Comparison of ENCODE assay signal across 8 mouse cellular contexts in the genomic region with DNA sequence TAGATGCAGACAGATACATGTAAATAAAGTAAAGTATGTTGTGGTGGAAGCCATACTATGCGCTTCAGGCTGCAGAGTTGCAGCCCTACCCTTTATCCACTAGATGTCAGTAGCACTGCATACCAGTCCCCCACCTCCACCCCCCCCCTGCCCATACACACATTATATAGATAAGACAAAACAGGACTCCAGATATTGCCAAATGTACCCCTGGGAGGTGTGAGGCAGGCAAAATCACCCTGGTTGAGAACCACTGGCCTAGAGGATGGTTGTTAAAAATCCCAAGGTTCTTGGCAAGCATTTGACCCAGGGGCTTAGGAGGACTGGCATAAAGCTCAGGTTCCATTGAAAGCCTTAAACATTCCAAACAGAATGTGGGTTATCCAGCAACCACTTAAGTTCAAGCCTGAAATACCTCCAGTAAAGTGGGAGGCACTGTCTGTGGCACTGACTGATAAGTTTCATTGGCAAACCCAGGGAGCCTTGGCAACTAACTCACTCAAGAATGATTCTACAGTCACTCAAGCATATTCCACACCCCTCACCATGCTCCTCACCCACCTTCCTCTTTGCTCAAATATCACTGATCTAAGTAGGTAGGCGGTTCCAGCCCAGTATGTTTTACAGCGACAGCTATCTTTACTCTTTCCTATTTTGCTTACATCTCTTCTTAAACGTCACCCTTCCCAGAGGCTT. TPM values are rescaled to one million over a fixed set of nuclear protein-coding genes. Genes with fewer than 3 reads are reported as not detected.
DNase-seq lines count a peak whose midpoint lies in the region; ATAC-seq and TF ChIP-seq lines count a peak whose summit lies in the region.

No protein-coding gene starts in this region.

- H3K9me3 ChIP-seq in forebrain, postnatal 0 days (ENCODE audit: low read length), result no peaks in the 10 kb centered on the region
- H3K9me3 ChIP-seq in intestine, postnatal 0 days (ENCODE audit: control insufficient read depth), result no peaks in the 10 kb centered on the region
- H3K9me3 ChIP-seq in lung, embryonic 16.5 days (ENCODE audit: control insufficient read depth, low read length), result no peaks in the 10 kb centered on the region

- no peak for DNase-seq in left cerebral cortex, adult 2 months (ENCODE audit: extremely low spot score in 1 of 2, low spot score in 2 of 2)
- no peak for DNase-seq in left cerebral cortex, postnatal 36 days (ENCODE audit: low spot score in 2 of 2)
- peak; percentile 46 to 52 for DNase-seq in cerebellum, adult 2 months
- peak; percentile 72 for DNase-seq in forebrain, postnatal 0 days
- no peak for DNase-seq in adrenal gland, postnatal 36 days

- intact Hi-C loops in left cerebral cortex, adult 2 months (cut with DNase I), result loop anchor here (1.0 to 2.0 kb wide), 3 partner anchors 40 to 145 kb away; a partner anchor contains a TSS
- intact Hi-C loops in left cerebral cortex, postnatal 36 days (cut with DNase I), result loop anchor here (1.0 to 2.0 kb wide), 2 partner anchors 83 to 146 kb away; no protein-coding TSS in a partner anchor

- H3K9ac ChIP-seq in forebrain, postnatal 0 days, result peak overlapping the region; percentile 91; the same call in 1 of the 2 replicates
- peak overlapping the region; percentile 61 for H3K9ac ChIP-seq in intestine, postnatal 0 days (ENCODE audit: low read depth, low read length)
- H3K9ac ChIP-seq in lung, embryonic 16.5 days (ENCODE audit: low read length), result peak overlapping the region; percentile 87

- TF ChIP-seq CTCF in left cerebral cortex, adult 2 months (IDR thresholded peaks at IDR 0.05), result peak; percentile 92
- peak; percentile 95 for TF ChIP-seq CTCF in cerebellum, adult 2 months (IDR thresholded peaks at IDR 0.05; ENCODE audit: borderline replicate concordance, insufficient read depth, low read depth, low read length)
- peak; percentile 91 for TF ChIP-seq CTCF in forebrain, postnatal 0 days (IDR thresholded peaks at IDR 0.05; ENCODE audit: low read depth)
- TF ChIP-seq CTCF in intestine, postnatal 0 days (IDR thresholded peaks at IDR 0.05; ENCODE audit: low read depth), result peak; percentile 96
- no peak for TF ChIP-seq CTCF in olfactory bulb, adult 2 months (IDR thresholded peaks at IDR 0.05; ENCODE audit: insufficient read depth, low read depth, low read length)

- H3K4me1 ChIP-seq in cerebellum, adult 2 months (ENCODE audit: control insufficient read depth, insufficient read depth, low read length), result peaks cover 11% of the 10 kb centered on the region
- H3K4me1 ChIP-seq in forebrain, postnatal 0 days (ENCODE audit: insufficient read depth), result no peaks in the 10 kb centered on the region
- no peaks in the 10 kb centered on the region for H3K4me1 ChIP-seq in intestine, postnatal 0 days (replicated peaks; ENCODE audit: control insufficient read depth, insufficient read depth, low read length)
- peaks cover 16% of the 10 kb centered on the region for H3K4me1 ChIP-seq in lung, embryonic 16.5 days (replicated peaks; ENCODE audit: control insufficient read depth, insufficient read depth, low read length)
- peaks cover 3% of the 10 kb centered on the region; the same call in 1 of the 2 replicates for H3K4me1 ChIP-seq in olfactory bulb, adult 2 months (ENCODE audit: control insufficient read depth, insufficient read depth, low read length)

- no peak for TF ChIP-seq POLR2A in cerebellum, adult 2 months (IDR thresholded peaks at IDR 0.05; ENCODE audit: borderline replicate concordance, insufficient read depth, low read length)
- TF ChIP-seq POLR2A in olfactory bulb, adult 2 months (IDR thresholded peaks at IDR 0.05; ENCODE audit: insufficient read depth, low read depth, low read length), result no peak

- peak overlapping the region; percentile 95 for H3K27ac ChIP-seq in left cerebral cortex, adult 2 months
- H3K27ac ChIP-seq in cerebellum, adult 2 months (ENCODE audit: insufficient read depth, low read length), result no peak overlapping the region
- peak overlapping the region; percentile 88; the same call in 1 of the 2 replicates for H3K27ac ChIP-seq in forebrain, postnatal 0 days (ENCODE audit: low read depth, low read length)
- H3K27ac ChIP-seq in intestine, postnatal 0 days (ENCODE audit: low read depth, low read length), result peak overlapping the region; percentile 30; the same call in 1 of the 2 replicates
- H3K27ac ChIP-seq in lung, embryonic 16.5 days (ENCODE audit: low read length), result peak overlapping the region; percentile 83
- H3K27ac ChIP-seq in olfactory bulb, adult 2 months (ENCODE audit: insufficient read depth, low read depth, low read length), result no peak overlapping the region

- H3K27me3 ChIP-seq in cerebellum, adult 2 months (ENCODE audit: control insufficient read depth, insufficient read depth, low read length), result no peaks in the 10 kb centered on the region
- H3K27me3 ChIP-seq in forebrain, postnatal 0 days (ENCODE audit: insufficient read depth, low read length), result no peaks in the 10 kb centered on the region
- no peaks in the 10 kb centered on the region for H3K27me3 ChIP-seq in intestine, postnatal 0 days (replicated peaks; ENCODE audit: control insufficient read depth, insufficient read depth, low read length)
- H3K27me3 ChIP-seq in lung, embryonic 16.5 days (ENCODE audit: control insufficient read depth, insufficient read depth, low read depth, low read length), result no peaks in the 10 kb centered on the region

- WGBS in cerebellum, adult 2 months, result 3% methylated on average over 4 of the region's 4 CpGs
- WGBS in forebrain, postnatal 0 days, result 11% methylated on average over 4 of the region's 4 CpGs
- WGBS in intestine, postnatal 0 days, result 7% methylated on average over 4 of the region's 4 CpGs
- 6% methylated on average over 4 of the region's 4 CpGs for WGBS in lung, embryonic 16.5 days
- WGBS in olfactory bulb, adult 2 months, result 6% methylated on average over 4 of the region's 4 CpGs

- 0 out of 2 replicates have a peak, but pooled peaks have one; percentile 23 for ATAC-seq in forebrain, postnatal 0 days
- no peak for ATAC-seq in intestine, postnatal 0 days
- ATAC-seq in lung, embryonic 16.5 days (ENCODE audit: low read depth), result peak; percentile 22; the same call in 1 of the 2 replicates

- peak overlapping the region; percentile 83 for H3K4me2 ChIP-seq in forebrain, postnatal 0 days (ENCODE audit: low read depth)
- H3K4me2 ChIP-seq in intestine, postnatal 0 days (replicated peaks; ENCODE audit: low read depth), result peak overlapping the region; percentile 86
- H3K4me2 ChIP-seq in lung, embryonic 16.5 days (ENCODE audit: low read depth, low read length), result peak overlapping the region; percentile 88

- H3K36me3 ChIP-seq in forebrain, postnatal 0 days (ENCODE audit: insufficient read depth), result peaks cover 8% of the 10 kb centered on the region
- peaks cover 15% of the 10 kb centered on the region; the same call in 1 of the 2 replicates for H3K36me3 ChIP-seq in intestine, postnatal 0 days (ENCODE audit: control insufficient read depth, insufficient read depth)
- H3K36me3 ChIP-seq in lung, embryonic 16.5 days (ENCODE audit: control insufficient read depth, insufficient read depth, low read length), result 0 out of 2 replicates have a peak, but pooled peaks cover 6% of the 10 kb centered on the region

- H3K4me3 ChIP-seq in left cerebral cortex, adult 2 months, result peak overlapping the region; percentile 93
- H3K4me3 ChIP-seq in cerebellum, adult 2 months (replicated peaks; ENCODE audit: insufficient read depth, low read depth, low read length), result peak overlapping the region; percentile 90
- peak overlapping the region; percentile 91 for H3K4me3 ChIP-seq in forebrain, postnatal 0 days (ENCODE audit: low read depth, low read length)
- H3K4me3 ChIP-seq in intestine, postnatal 0 days (ENCODE audit: low read depth, low read length), result peak overlapping the region; percentile 67
- H3K4me3 ChIP-seq in lung, embryonic 16.5 days (ENCODE audit: low read length), result peak overlapping the region; percentile 97
- H3K4me3 ChIP-seq in olfactory bulb, adult 2 months (ENCODE audit: insufficient read depth, low read depth, low read length), result peak overlapping the region; percentile 36

RNA-seq across cellular contexts. Expression of a gene that starts 1.2 kb away (rescaled TPM):
- 100 to 1,000 TPM; 230 to 236 TPM for total RNA-seq in left cerebral cortex, adult 2 months (2021)
- 100 to 1,000 TPM; 155 to 294 TPM for total RNA-seq in left cerebral cortex, postnatal 36 days (2021)
- polyA plus RNA-seq in cerebellum, adult 2 months (2012; rRNA removed), result 279 and 287 TPM in 2 replicates
- total RNA-seq in forebrain, postnatal 0 days (2014; rRNA removed), result 74.2 and 86.2 TPM in 2 replicates
- polyA plus RNA-seq in forebrain, postnatal 0 days (2015; fragmentation: Nextera tagmentation; extraction: Ambion mirVana), result 76.0 and 80.5 TPM in 2 replicates
- 21.6 and 26.8 TPM in 2 replicates for polyA plus RNA-seq in intestine, postnatal 0 days (2015; fragmentation: Nextera tagmentation; extraction: Ambion mirVana)
- polyA plus RNA-seq in lung, embryonic 16.5 days (2015; fragmentation: Nextera tagmentation; extraction: Ambion mirVana), result 101 and 108 TPM in 2 replicates
- not detected in 2 replicates for polyA plus RNA-seq in olfactory bulb, adult 2 months (2012; ENCODE audit: insufficient read depth, insufficient read length, low replicate concordance, missing spikeins)
- total RNA-seq in adrenal gland, postnatal 36 days (2021), result 100 to 1,000 TPM in 1 of 2 experiments, 10 to 100 TPM in 1; 81.2 to 102 TPM

RNA-seq across cellular contexts. Expression of a gene that starts 28.1 kb away (rescaled TPM):
- 100 to 1,000 TPM in 1 of 2 experiments, 10 to 100 TPM in 1; 99.6 to 110 TPM for total RNA-seq in left cerebral cortex, adult 2 months (2021)
- total RNA-seq in left cerebral cortex, postnatal 36 days (2021), result 100 to 1,000 TPM in 1 of 2 experiments, 10 to 100 TPM in 1; 64.3 to 120 TPM
- 117 and 127 TPM in 2 replicates for polyA plus RNA-seq in cerebellum, adult 2 months (2012; rRNA removed)
- 75.0 and 114 TPM in 2 replicates for total RNA-seq in forebrain, postnatal 0 days (2014; rRNA removed)
- polyA plus RNA-seq in forebrain, postnatal 0 days (2015; fragmentation: Nextera tagmentation; extraction: Ambion mirVana), result 44.8 and 64.3 TPM in 2 replicates
- polyA plus RNA-seq in intestine, postnatal 0 days (2015; fragmentation: Nextera tagmentation; extraction: Ambion mirVana), result 18.3 and 21.9 TPM in 2 replicates
- polyA plus RNA-seq in lung, embryonic 16.5 days (2015; fragmentation: Nextera tagmentation; extraction: Ambion mirVana), result 92.9 and 100 TPM in 2 replicates
- polyA plus RNA-seq in olfactory bulb, adult 2 months (2012; ENCODE audit: insufficient read depth, insufficient read length, low replicate concordance, missing spikeins), result 141 TPM in 1 of 2 replicates, not detected in the other
- 10 to 100 TPM; 55.1 to 77.5 TPM for total RNA-seq in adrenal gland, postnatal 36 days (2021)

RNA-seq across cellular contexts. Expression of a gene that starts 40.1 kb away (rescaled TPM):
- total RNA-seq in left cerebral cortex, adult 2 months (2021), result 10 to 100 TPM; 45.9 to 48.4 TPM
- total RNA-seq in left cerebral cortex, postnatal 36 days (2021), result 10 to 100 TPM; 52.3 to 53.2 TPM
- 48.5 and 51.2 TPM in 2 replicates for polyA plus RNA-seq in cerebellum, adult 2 months (2012; rRNA removed)
- 38.2 and 55.4 TPM in 2 replicates for total RNA-seq in forebrain, postnatal 0 days (2014; rRNA removed)
- 35.4 and 42.0 TPM in 2 replicates for polyA plus RNA-seq in forebrain, postnatal 0 days (2015; fragmentation: Nextera tagmentation; extraction: Ambion mirVana)
- 9.5 and 10.0 TPM in 2 replicates for polyA plus RNA-seq in intestine, postnatal 0 days (2015; fragmentation: Nextera tagmentation; extraction: Ambion mirVana)
- 22.6 and 27.0 TPM in 2 replicates for polyA plus RNA-seq in lung, embryonic 16.5 days (2015; fragmentation: Nextera tagmentation; extraction: Ambion mirVana)
- not detected in 2 replicates for polyA plus RNA-seq in olfactory bulb, adult 2 months (2012; ENCODE audit: insufficient read depth, insufficient read length, low replicate concordance, missing spikeins)
- total RNA-seq in adrenal gland, postnatal 36 days (2021), result 10 to 100 TPM; 48.5 to 49.9 TPM

RNA-seq across cellular contexts. Expression of a gene that starts 54.2 kb away (rescaled TPM):
- 1 to 10 TPM; 3.8 to 5.2 TPM for total RNA-seq in left cerebral cortex, adult 2 months (2021)
- total RNA-seq in left cerebral cortex, postnatal 36 days (2021), result 1 to 10 TPM; 2.6 to 3.4 TPM
- 0.92 and 1.2 TPM in 2 replicates for polyA plus RNA-seq in cerebellum, adult 2 months (2012; rRNA removed)
- 0.52 and 0.62 TPM in 2 replicates for total RNA-seq in forebrain, postnatal 0 days (2014; rRNA removed)
- 0.20 and 0.54 TPM in 2 replicates for polyA plus RNA-seq in forebrain, postnatal 0 days (2015; fragmentation: Nextera tagmentation; extraction: Ambion mirVana)
- 1.1 TPM in 2 replicates for polyA plus RNA-seq in intestine, postnatal 0 days (2015; fragmentation: Nextera tagmentation; extraction: Ambion mirVana)
- polyA plus RNA-seq in lung, embryonic 16.5 days (2015; fragmentation: Nextera tagmentation; extraction: Ambion mirVana), result 1.7 and 4.0 TPM in 2 replicates
- 242 TPM in 1 of 2 replicates, not detected in the other for polyA plus RNA-seq in olfactory bulb, adult 2 months (2012; ENCODE audit: insufficient read depth, insufficient read length, low replicate concordance, missing spikeins)
- 1 to 10 TPM; 1.2 to 1.8 TPM for total RNA-seq in adrenal gland, postnatal 36 days (2021)

Comparison
In these comparisons a context has a peak if more than half of its experiments do, and no peak if none do; other contexts are left out.
1. DNase-seq: peak in cerebellum, adult 2 months (2 of 2) and forebrain, postnatal 0 days (single experiment); none in left cerebral cortex, adult 2 months (0 of 2), left cerebral cortex, postnatal 36 days (0 of 2) and adrenal gland, postnatal 36 days (0 of 2).
2. H3K27ac ChIP-seq: peak in left cerebral cortex, adult 2 months (single experiment), forebrain, postnatal 0 days (single experiment), intestine, postnatal 0 days (single experiment) and lung, embryonic 16.5 days (single experiment); none in cerebellum, adult 2 months (single experiment) and olfactory bulb, adult 2 months (single experiment).
3. H3K4me3 ChIP-seq: peak in every context shown above with its lines; median percentile 97 in lung, embryonic 16.5 days; 93 in left cerebral cortex, adult 2 months; 91 in forebrain, postnatal 0 days; 90 in cerebellum, adult 2 months; 67 in intestine, postnatal 0 days; 36 in olfactory bulb, adult 2 months.
4. RNA of a gene that starts 1.2 kb away (polyA plus RNA-seq): 279 to 287 TPM in cerebellum, adult 2 months, 101 to 108 TPM in lung, embryonic 16.5 days, 76.0 to 80.5 TPM in forebrain, postnatal 0 days and 21.6 to 26.8 TPM in intestine, postnatal 0 days; not detected in olfactory bulb, adult 2 months; every median in the first group is over 10 times any median in the second.
5. Peak in every context shown above with its lines, with median percentiles within 50 percentile points of each other: H3K4me2 ChIP-seq and H3K9ac ChIP-seq.